Mouse (Mus musculus): ENCODE data around the gene Lgals4. TPM values are rescaled to one million over a fixed set of nuclear protein-coding genes. Genes with fewer than 3 reads are reported as not detected.

The Lgals4 gene
- polyA plus RNA-seq (2012) = 0.26 and 0.70 TPM in 2 replicates

- TF ChIP-seq GATA1 (IDR thresholded peaks at IDR 0.05; ENCODE audit: low read length) = no peak
Measured at GRCm38 (mm10) chr7:28833723-28834347, at the start of gene Lgals4. Gene Lgals4 (plus strand): TSS chr7:28833854.

GRCm38 (mm10) chr7:28785161-28785560, 48.5 kb upstream of the Lgals4 start:
- TF ChIP-seq GATA1 (IDR thresholded peaks at IDR 0.05; ENCODE audit: low read length) = no peak

- TF ChIP-seq GATA1 (IDR thresholded peaks at IDR 0.05; ENCODE audit: low read length) = no peak
Measured at GRCm38 (mm10) chr7:28787884-28788283, 45.8 kb upstream of the Lgals4 start.

DNA sequence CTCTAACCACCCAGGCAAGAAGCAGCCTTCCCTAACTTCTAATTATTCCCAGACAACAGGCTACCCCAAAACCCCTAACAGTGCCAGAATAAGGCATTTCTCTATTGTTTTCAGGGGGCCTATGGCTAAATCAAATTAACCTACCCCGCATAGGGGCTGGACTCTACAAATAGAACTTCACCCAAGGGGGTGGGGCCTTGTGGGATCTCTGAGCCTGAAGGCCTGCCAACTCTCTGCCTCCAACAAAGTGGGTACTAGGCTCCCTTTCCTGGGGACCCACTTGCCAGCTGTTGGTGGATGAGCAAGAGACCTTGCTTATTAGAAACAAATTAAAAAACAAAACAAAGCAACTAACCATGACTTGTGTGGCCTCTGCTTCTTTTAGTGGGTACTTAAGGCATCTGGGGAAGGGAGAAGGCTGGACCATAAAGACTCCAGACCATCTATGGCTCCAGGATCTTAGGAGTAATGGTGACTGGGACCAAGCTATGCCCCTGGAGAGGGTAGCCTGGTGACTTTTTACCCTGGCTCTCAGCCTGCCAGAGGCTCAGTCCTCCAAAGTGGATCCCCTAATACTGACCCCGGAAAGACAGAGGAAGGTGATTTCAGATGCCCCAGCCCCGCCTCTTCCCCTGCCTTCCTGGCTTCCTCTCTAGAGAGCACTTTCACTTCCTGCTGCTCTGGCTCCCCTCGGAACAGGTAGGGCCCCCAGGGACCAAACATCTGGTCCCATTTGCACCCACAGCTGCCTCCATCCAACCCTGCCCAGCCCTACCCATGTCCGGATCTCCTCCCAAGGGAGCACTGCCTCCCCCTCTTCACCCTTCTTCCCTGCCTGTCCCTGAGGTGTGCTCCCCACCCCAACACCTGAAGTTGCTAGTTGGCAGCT, 45.1 kb upstream of the Lgals4 start, which contains the start of gene Rinl:
Gene Rinl (plus strand): TSS at position 663 of the 889 bp plus-strand sequence.
- TF ChIP-seq GATA1 (IDR thresholded peaks at IDR 0.05; ENCODE audit: low read length) = no peak

DNA sequence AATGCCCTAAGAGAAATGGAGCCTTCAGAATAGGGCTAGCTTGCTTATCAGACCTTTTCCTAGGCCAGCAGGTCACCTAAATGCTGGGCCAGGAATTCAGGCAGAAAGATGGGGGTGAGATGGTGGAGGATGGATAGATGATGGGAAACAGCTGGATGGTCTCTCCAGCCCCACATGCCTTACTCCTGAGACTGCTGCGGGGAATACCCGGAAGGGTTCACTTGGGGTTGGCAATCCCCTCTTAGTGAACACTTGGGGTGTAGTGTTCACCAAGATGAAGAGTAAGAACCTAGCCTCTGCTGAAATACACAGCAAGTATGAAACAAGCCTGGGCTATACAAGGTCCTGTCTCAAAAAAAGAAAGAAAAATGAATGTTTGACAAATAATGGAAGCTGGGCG, 44.4 kb upstream of the Lgals4 start:
- TF ChIP-seq GATA1 (IDR thresholded peaks at IDR 0.05; ENCODE audit: low read length) = no peak

- TF ChIP-seq GATA1 (IDR thresholded peaks at IDR 0.05; ENCODE audit: low read length) = no peak
Measured at GRCm38 (mm10) chr7:28790066-28790806, 43.4 kb upstream of the Lgals4 start.

DNA sequence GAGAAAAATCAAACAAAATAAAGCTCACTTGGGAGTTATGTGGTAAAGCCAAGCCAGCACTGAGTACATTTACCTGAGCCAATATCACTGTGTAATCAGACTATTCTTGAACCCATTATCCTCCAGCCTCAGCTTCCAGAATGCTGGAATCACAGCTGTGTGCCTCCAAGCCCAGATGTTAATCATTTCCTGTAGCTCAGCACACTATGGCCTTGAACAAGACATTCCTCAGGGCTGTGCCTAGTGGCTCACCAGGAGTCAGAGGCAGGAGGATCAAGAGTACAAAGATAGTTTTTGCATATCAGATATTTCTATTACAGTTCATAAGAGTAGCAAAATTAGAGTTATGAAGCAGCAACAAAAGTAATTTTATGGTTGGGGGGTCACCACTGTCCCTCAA, 41.9 kb upstream of the Lgals4 start:
- no peak for TF ChIP-seq GATA1 (IDR thresholded peaks at IDR 0.05; ENCODE audit: low read length)

GRCm38 (mm10) chr7:28792391-28793185, 41.1 kb upstream of the Lgals4 start:
- no peak for TF ChIP-seq GATA1 (IDR thresholded peaks at IDR 0.05; ENCODE audit: low read length)

DNA sequence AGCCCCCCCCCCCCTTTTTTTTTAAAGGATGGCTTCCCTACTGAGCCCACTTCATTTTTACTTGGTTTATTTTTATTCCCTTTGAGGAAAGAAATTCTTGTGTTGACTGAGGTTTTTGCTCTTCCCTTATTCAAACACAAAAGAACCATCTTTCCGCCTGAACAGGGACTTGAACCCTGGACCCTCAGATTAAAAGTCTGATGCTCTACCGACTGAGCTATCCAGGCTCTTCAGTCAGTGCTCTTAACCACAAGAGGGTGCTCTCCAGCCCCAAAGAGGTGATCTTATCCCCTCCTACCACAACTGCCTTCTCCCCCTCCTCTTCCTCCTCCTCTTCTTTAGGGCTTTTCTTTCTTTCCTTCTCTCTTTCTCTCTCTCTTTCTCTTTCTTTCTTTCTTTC, 39.8 kb upstream of the Lgals4 start:
- no peak for TF ChIP-seq GATA1 (IDR thresholded peaks at IDR 0.05; ENCODE audit: low read length)

DNA sequence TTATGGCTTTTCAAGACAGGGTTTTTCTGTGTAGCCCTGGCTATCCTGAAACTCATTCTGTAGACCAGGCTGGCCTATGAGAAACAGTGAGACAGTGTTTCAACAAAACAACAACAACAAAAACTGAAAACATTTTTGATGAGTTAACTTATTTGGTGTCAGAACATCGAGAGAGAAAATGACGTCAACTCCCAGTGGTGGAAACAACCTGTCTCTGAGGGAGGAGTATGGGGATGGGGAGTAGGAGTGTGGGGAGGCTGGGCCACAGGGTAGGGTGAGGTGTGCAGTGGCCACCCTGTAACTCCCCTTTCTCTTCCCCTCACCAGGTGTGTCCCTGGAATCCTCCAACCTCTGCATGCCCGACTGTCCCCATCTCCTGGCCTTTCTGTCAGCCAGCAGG, 39.2 kb upstream of the Lgals4 start:
- TF ChIP-seq GATA1 (IDR thresholded peaks at IDR 0.05; ENCODE audit: low read length) = no peak

- no peak for TF ChIP-seq GATA1 (IDR thresholded peaks at IDR 0.05; ENCODE audit: low read length)
Measured at GRCm38 (mm10) chr7:28795832-28796231, 37.8 kb upstream of the Lgals4 start.

DNA sequence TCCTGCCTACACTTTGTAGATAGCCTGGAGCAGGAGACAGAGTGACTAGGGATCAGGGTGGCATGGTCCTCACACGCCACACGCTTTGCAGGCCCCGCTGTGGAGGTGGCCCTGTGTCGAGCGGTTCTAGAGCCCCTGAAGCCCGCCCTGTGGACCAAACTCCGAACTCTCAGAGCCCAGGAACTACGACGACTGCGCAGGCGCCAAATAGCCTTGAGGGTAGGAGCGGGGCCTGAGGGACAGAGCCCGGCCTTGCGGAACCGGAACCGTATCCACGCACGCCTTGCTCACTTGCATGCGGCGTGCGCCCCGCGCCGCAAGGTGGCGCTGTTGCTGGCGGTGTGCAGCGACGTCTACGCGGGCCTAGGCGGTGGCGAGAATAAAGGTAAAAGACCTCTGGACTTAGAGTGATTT, 37.1 kb upstream of the Lgals4 start:
- no peak for TF ChIP-seq GATA1 (IDR thresholded peaks at IDR 0.05; ENCODE audit: low read length)

DNA sequence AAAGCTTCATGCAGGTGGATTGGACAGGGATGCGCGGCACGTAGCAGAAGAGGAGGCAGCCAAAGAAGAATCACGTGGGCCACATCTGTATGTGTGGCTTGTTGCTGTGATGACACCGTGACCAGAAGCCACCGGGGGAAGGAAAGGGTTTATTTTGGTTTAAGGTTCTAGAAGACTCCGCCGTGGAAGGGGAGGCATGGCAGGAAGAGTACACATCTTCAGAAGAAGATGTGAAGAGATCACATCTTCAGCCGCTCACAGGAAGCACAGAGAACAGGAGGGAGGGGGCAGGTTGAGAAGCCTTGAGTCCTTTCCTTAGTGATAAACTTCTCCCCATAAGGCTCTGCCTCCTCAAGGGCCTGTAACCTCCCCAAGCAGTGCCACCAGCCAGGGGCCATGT, 33.7 kb upstream of the Lgals4 start:
- TF ChIP-seq GATA1 (IDR thresholded peaks at IDR 0.05; ENCODE audit: low read length) = no peak

DNA sequence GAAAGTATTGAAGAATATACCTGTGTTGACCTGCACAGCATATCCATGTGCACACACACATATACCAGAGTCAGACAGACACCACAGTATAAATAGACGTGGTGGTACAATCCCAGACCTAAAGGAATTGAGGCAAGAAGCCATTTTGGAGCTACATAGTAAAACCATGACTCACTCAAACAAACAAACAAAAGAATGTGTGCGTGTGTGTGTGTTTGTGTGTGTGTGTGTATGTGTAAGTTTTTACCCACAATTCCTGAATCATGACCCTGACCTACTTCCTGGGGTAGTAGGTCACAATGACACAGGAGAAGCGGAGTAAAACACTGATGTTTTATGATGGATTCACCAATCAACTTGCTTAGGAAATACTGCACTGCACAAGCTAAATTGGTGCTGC, 32.2 kb upstream of the Lgals4 start:
- no peak for TF ChIP-seq GATA1 (IDR thresholded peaks at IDR 0.05; ENCODE audit: low read length)
